Mouse (Mus musculus) heart, postnatal 10 days (tissue): ENCODE data around the gene Pdpk1. TPM values are rescaled to one million over a fixed set of nuclear protein-coding genes. Genes with fewer than 3 reads are reported as not detected.
"Not testable (repeated sequence)": the region's sequence is repeated elsewhere in the genome, so short reads cannot be mapped to it uniquely, and the experiment has no call there.

Experiments used
- DNase-seq, 2 experiments: peaks; one replicate each; pipeline ENCODE4 v3.0.0; 2021
- intact Hi-C: fragments of 180-260 bp; cut with DNase I; formaldehyde crosslinking; loops from one replicate; pipeline ENCODE4 v1.15.1; 2025
- total RNA-seq, 2 experiments: library from RNA; stranded (reverse); gene quantifications; 2 replicates each; pipeline ENCODE4 v1.2.3; 2021

The Pdpk1 gene
- total RNA-seq, 2 experiments from 2014 or later: 49.4 to 52.9 TPM

DNA sequence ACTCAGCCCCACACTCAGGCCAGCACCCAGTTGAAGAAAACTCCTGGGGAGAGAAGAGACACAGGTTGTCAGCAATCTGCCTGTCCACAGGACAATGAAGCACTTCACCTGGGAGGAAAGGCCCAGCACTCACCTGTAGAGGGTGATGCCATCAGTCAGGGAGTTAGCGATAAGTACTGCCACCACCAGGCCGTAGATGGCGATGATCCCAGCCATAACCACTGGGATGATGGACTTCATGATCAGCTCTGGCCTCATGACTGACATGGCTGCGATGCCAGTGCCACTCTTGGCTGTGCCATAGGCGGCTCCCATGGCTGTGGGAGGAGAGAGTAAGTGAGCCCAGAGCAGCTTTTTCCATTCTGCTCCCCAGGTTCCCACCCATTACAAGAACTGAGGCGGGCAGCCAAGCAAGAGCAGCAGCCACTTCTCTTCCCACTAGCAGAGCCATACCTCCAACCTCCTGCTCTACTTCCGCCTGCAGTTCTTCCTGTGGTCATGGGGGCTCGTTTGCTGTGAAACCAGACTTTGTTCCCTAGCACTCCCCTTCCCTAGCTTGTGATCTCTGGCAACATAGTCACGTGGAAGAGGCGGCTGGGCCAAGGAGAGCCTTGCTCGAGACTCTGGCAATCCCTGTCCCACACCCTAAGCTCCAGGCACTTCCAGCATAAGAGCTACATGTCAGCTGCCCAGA is 14.0 kb upstream of the Pdpk1 start:
- intact Hi-C loops: no loop called here
- no peak for DNase-seq

DNA sequence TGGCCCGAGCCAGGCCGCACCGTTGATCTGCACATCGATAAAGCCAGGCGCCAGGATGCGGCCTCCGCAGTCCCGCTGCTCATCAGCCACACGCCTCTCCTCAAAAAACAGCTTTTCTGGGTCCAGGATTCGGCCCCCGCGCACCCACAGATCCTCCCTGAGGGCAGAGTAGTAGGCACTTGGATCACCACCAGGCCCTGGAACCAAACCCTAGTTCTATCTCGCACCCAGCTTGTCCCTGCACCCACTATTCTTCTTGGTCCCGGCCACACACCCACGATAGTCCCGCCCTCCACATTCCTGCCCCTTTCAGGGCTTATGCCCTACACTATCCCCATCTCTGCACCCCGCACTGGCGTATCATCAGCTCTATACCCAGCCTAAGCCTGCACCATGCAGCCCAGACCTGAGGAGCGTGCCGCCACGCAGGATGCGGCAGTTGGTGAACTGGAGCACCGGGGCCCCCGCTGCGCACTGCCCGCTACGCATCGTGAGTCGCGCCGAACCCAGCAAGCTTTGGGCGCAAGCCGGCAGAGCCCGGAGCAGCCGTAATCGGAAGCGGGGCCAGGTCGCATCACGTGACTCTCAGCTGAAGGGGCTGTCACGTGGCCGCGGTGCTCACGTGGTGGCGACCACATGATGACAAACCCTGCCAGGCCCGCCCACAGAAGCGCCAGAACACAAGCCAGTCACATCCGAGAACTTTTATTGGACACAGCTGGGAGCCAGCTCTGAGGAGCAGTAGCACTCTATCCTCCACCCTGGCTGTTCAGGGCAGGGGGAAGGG is 12.6 kb upstream of the Pdpk1 start, which contains the start of gene Amdhd2:
Amdhd2 (minus strand) TSS at position 591 of the 787 bp plus-strand sequence.
- DNase-seq: peak; percentile 97 to 99
- intact Hi-C loops: no loop called here

DNA sequence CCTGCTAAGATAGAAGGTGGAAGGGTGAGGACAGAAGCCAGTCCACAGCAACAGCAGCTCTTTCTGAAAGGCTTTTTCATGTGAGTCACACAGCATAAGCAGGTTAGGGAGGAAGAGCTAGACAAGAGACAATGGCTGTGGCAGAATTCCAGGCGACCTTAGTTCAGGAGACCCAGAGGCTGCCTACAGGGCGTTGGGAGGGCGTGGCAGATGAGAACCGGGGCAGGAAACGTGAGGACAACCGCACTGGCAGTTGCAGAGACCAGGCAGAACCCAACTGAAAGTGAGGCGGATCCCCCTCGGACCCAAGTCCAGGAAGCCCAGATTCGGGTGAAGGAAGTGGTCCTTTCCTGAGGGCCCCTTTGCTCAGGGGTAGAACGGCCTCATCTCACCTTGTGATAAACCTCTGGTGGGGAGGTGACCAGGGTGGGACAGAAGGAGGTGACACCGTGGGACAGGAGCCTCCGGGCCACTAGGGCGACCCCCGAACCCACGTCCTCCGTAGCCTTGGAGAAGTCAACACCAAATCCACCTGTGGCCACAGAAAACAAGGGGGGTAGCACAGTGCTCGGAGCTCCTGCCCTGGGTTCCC is 12.0 kb upstream of the Pdpk1 start:
- intact Hi-C loops: no loop called here
- peak; percentile 38 to 48 for DNase-seq

DNA sequence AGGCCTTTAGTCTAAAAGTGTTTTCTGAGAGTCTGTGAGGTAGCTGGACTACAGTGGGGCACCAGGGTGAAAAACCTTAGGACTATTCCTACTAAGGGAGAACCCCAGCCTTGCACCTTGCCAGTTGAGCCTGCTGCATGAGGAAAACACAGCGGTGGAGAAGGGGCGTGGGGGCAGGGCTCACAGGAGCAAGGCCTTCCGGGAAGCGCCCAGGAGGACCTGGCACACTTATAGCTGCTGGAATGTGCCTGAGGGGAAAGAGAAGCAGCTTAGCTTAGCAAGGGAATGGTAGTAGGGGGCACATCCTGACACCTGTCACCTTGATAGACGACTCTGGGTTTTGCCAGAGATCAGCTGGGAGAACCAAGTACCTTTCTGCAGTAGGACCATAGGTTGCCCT is 10.7 kb upstream of the Pdpk1 start:
- no peak for DNase-seq
- intact Hi-C loops: no loop called here

DNA sequence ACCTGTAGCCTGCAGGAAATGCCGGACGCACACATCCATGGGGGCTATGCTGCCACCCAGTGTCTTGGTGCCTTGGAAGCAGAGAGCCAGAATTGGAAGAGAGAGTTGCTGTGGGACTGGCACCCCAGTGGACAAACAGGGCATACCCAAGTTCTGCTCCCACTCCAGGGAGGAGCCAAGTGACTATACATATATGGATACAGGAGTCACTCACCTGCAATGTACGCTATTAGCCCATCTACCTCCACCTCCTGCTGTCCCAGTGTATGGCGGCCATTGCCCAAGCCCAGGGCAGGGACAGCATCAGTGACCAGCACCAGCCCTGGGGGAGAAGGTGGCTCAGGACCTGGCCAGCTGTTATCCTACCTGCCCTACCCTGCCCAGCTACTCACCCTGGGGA is 6.8 kb upstream of the Pdpk1 start:
- intact Hi-C loops: no loop called here
- no peak for DNase-seq

DNA sequence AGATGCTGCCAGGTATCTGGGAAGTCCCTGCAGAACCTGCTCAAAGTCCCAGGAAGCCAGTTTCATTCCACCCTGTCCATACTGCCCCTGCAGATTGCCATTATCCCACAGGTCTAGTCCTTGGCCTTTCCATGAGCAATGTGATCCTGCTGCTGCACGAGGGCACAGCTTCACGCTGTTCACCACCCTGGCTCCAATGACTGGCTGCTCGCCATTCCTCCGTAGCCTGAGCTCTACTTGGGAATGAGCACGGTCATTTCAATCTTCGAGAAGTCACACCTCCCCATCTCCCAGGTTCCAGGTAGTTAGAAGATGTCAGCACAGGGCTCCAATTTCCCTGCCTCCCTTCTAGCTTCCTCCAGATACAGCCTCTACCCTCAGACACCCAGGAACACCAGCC is 6.4 kb upstream of the Pdpk1 start:
- no peak for DNase-seq
- intact Hi-C loops: no loop called here

DNA sequence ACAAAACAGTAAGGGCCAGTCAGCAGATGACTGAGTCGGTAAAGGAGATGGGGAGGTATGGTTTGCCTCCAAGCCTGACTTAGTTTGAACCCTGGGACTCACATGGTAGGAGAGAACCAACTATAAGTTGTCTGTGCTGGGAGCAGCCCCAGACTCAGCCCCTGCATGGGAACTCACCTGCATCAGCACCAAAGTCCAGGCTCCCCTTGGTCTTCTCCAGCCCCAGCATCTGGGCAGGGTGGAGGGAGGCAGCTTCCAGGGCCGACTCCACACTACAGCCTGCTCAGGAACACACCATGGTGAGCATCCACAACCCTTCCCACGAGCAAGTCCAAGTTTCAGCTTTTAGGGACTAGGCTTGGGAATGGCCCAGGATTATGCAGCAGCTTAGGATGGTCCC is 5.7 kb upstream of the Pdpk1 start:
- DNase-seq: no peak
- intact Hi-C loops: no loop called here

DNA sequence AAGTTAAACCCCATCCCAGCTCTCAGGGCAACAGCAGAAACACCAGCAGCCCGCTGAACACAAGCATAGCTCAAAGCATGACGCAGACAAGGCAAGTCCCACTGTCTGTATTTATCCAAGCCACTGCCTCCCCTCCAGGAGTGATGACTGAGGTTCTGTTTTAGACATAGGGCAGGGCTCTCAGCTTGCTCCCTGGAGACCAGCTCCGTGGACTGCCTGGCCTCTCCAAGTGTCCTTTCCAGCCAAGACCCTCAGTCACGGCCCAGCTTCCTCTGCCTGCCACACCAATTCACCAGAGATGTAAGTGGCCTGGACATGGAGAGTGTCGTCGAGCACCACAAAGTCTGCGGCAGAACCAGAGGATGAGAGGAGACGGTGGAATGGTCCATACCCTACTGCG is 5.0 kb upstream of the Pdpk1 start:
- intact Hi-C loops: no loop called here
- no peak for DNase-seq

DNA sequence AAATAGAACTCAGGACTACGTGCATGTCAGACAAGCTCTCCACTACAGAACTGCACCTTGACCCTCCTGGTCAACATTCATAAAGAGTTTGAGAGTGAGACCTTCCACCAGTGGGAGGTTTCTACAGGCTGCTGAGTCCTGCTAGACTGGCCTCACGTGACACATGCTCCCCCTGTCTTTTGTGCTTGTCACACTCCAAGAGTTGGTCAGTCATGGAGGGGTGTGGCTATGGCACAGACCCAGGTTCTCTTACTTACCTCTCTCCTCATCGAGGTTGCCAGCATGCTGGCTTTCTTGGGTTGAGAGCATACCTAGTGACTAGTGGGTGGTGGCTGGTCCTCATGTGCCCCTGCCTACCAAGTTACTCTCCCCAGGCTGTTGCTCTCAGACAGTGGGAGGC is 3.7 kb upstream of the Pdpk1 start:
- DNase-seq: no peak
- intact Hi-C loops: loop anchor here (5.0 kb wide), 1 partner anchor 238 kb away; no protein-coding TSS in a partner anchor

DNA sequence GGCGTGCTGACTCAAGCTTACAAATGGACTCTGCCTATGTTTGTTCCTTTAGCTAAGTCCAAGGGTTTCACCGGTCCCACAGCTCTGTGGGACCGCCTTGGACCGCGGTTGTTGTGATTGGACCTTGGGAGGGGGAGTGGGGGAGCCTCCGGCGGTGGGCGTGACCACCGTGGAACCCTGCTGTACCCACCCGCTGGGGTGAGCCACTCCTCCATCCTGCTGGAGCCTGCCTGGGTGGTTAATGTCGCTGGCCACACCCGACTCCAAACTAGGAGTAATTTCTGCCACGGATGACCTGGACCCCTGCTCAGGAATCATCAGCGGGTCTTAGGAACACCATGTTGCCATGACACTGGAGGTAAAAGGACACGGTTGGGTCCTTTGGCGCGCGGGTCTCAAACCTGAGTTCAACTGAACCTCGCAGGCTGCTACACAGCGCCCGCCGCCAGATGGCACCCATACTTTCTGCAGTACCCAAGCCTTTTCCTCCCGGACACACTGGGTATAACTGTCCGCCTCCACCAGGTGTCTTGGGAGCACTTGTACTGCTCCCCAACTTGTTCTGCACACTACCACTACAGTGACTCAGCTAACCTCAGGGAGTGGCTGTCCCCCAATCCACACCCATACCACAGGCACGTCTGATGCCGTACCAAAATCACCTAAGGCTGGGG is 1.3 kb upstream of the Pdpk1 start:
- DNase-seq: peak; percentile 80 to 86
- intact Hi-C loops: loop anchor here (5.0 kb wide), 1 partner anchor 240 kb away; no protein-coding TSS in a partner anchor

DNA sequence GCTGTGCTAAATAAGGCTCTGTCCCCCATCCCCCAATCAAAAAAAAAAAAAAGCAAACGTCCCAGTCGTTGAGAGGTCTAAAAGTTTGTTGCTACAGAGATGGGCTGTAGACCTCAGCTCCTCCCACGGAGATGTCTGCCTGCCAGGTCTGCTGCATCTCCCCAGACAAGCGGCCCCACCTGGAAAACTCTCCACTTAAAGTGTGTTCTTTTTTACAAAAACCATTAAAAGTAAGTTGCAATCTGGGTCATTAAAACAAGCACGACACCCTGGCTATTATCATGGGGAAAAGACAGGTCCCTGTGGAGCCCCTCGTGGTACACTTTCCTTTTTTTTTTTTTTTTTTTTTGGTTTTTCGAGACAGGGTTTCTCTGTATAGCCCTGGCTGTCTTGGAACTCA is 658 bp upstream of the Pdpk1 start:
- intact Hi-C loops: loop anchor here (5.0 kb wide), 1 partner anchor 241 kb away; no protein-coding TSS in a partner anchor
- DNase-seq: no peak

DNA sequence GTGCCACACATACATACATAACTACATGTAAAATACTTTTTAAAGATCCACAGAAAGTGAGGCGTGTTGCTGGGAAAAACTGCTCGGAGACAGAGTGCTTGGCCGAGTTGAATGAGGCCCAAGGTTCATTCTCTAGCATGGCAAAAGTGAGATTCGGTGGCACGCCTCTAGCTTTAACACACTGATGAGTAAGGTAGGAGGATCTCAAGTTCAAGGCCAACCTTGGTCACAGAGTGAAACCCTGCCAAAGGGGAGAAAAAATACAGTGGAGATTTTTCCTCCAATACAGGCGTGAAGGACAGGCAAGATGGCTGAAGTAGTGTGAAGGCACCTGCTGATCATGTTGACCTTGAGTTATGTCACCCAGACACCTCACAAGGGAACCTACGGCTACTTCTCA is 1.3 kb downstream of the Pdpk1 start:
- no peak for DNase-seq
- intact Hi-C loops: no loop called here

DNA sequence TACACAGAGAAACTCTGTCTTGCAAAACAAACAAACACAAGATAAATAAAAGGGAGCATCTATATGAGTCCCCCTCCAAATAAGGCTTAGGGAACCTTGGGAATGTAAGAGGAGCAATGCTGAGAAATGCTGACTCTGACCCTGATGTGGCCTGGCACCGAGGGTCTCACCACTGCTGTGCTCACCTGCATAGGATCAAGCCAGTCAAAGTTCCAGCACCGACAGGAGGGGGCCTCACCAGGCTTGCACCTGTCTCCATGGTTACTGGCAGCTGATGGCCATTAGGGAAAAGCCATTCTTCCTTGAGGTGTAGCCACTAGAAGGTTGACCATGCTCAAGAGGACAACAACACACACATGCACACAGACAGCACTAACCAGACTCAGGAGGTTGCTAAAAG is 7.8 kb downstream of the Pdpk1 start:
- DNase-seq: no peak
- intact Hi-C loops: no loop called here

DNA sequence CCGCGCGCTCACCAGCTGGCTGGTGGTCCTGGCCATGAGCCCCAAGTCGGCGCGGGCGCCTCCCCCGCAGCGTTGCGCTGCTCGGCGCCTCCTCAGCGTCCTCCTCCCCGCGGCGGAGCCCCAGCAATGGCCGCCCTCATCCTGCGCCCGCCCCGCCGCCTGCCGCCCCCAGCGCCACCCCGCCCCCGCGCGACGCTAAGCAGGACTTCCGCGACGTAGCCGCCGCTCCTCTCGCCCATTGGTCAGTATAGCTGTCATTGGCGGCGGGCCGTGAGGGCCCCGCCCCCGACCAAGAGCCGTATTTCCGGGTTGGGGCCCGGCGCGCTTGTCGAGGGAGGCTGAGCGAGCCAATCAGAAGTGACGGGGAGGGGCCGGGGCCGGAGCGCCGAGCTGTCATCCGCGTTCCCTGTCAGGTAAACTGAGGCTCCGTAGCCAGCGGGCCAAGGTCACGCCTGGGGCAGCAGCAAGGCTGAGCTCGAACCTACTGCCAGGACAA is 9.3 kb downstream of the Pdpk1 start:
- intact Hi-C loops: no loop called here

DNA sequence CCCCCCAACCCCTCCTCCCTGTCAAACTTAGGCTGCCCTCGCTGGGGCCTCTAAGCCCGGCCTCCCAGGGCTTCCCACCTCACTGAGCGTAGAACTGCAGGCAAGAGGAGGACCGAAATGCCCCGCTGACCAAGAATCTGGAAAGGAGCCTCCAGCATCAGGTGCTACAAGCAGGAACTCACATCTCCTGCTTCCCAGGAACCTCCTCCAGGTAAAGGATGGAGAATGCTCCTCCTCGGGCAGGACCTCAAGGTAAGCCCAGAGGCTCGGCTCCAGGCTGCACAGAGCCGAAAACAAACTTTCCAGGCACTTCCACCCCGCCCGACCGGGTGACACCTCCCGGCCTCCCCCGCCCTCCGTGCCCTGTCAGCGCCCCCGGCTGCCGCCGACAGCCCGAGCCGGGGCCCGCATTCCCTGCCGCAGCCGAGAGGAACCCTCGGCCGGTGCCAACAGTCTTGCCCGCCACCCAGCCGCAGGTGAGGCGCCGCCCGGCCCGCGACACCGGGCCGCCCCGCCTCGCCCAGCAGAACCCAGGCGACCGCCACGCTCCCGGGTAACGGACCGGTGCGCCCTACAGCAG is 9.8 kb downstream of the Pdpk1 start:
- no peak for DNase-seq

More for the DNA sequence above, 9.3 kb downstream of the Pdpk1 start:
- DNase-seq: peak; percentile 98

DNA sequence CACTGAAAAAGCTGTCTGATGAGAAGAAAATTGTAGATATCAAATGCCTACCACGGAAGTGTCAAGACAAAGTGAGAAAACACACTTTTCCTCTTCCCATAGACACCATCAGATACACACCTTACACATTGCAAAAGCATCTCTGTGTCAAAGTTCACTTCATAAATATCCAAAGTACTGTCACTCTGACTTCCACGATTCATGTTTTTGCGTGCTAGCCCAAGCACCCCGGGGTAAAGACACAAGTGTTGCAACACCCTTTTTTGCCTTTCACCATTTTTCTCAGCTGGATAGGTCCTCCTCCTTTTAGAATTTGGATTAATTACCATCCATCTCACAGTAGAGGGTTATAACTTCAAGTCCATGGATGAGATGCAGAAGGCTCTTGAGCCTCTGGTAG is 10.8 kb downstream of the Pdpk1 start:
- intact Hi-C loops: no loop called here
- DNase-seq: no peak

More for the DNA sequence above, 9.8 kb downstream of the Pdpk1 start:
- intact Hi-C loops: no loop called here

DNA sequence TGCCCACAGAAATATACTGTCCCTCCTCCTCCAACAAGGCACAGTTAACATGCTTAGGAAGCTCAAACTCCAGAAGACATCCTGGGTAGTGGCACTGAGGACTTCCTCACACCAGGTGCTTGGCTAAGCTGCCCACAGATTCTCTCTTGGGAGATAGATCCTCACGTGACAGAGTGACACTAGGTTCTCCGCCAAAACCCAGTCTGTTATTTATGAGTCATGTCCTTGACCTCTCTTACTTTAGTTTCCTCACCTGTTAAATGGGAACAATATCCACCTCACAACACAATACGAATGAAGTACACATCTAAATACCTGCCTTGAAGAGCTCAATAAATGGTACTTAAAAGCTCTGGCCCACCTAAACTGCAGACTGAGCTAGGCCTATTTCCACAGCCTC is 11.5 kb downstream of the Pdpk1 start:
- no peak for DNase-seq
- intact Hi-C loops: no loop called here

DNA sequence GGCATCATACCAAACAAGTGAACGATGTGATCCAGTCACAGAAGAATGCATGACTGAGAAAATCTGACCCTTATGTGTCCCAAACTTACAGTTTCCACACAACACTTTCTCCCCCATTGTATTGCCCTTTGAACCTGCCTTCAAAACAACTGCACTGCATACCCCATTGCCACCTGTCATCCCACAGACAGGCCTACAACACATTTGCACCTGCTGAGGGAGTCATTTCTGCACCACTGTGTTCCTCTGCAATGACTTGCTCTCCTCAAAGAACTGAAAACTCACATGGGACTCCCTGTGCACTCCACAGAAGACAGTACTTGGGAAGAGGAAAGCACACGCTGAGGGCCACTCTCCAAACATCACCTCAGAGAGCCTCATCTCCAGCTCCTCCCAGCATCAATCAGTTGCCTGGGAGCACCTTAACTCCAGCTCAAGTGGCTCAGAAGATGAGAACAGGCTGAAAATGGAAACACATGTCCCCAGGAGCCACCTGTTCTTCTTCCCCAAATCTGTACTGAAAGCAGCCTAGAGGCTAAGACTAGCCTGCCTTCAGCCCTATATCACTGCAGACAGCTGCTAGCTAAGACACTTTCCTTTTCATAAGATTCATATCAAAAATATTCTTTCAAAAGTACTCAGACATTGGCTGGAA is 13.4 kb downstream of the Pdpk1 start:
- intact Hi-C loops: no loop called here
- no peak for DNase-seq

DNA sequence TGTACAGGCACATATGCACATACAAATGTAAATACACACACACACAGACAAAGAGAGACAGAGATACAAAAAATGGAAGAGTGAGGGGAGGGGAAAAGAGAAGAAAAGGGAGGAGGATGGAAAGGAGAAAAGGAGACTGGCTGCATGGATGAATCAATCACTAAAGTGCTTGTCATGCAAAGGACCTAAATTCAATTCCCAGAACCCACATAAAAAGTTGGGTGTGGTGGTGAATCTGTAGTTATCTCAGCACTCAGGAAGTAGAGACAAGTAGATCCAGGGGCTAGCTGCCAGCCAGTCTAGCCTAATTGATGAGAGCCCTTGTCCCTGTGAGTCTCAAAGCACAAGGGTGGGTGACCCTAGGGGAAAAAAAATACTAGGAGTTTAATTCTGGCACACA is 16.7 kb downstream of the Pdpk1 start:
- intact Hi-C loops: no loop called here

DNA sequence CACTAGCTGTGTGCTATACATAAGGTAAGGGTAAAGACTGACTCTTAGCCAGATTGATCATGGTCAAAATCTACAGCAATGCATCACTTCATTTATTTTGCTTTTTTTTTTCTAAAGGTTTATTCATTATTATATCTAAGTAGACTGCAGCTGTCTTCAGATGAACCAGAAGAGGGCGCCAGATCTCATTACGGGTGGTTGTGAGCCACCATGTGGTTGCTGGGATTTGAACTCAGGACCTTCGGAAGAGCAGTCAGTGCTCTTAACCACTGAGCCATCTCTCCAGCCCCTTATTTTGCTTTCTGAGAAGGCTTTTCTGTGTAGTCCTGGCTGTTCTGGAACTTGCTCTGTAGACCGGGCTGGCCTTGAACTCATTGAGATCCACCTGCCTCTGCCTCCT is 17.8 kb downstream of the Pdpk1 start:
- intact Hi-C loops, DNase-seq: not testable (repeated sequence)

More for the DNA sequence above, 16.7 kb downstream of the Pdpk1 start:
- no peak for DNase-seq
